Mouse (Mus musculus) lung, adult 2 months (tissue): ENCODE measurements around the gene Dlgap1. TPM values are rescaled to one million over a fixed set of nuclear protein-coding genes. Genes with fewer than 3 reads are reported as not detected.
A peak's percentile ranks its signal among the peaks of the same experiment; 100 is the strongest.

Source experiments
- DNase-seq: peaks from one replicate; pipeline ENCODE4 v3.0.0; 2022
- H3K4me1 ChIP-seq: fragments of 200-500 bp; 2 replicates; pipeline ENCODE4 v1.6.1; 2011; ENCODE audit warnings: low read length; ENCODE audit not compliant: control insufficient read depth, insufficient read depth
- H3K4me3 ChIP-seq: fragments of 200-500 bp; replicated peaks from 2 replicates; pipeline ENCODE3; 2011; ENCODE audit warnings: low read depth, mild to moderate bottlenecking, control low read depth, low read length; ENCODE audit errors: extremely low read depth
- CTCF ChIP-seq: fragments of 200-500 bp; IDR thresholded peaks from 2 replicates; pipeline ENCODE4 v1.5.1; 2011; ENCODE audit warnings: mild to moderate bottlenecking, low read length, control low read depth; ENCODE audit not compliant: insufficient read depth
- POLR2A ChIP-seq: fragments of 200-500 bp; IDR thresholded peaks from 2 replicates; pipeline ENCODE4 v1.6.1; 2011; ENCODE audit warnings: low read depth, mild to moderate bottlenecking, control low read depth, low read length, borderline replicate concordance; ENCODE audit errors: extremely low read depth
- WGBS: fragments of 180-500 bp; shearing (Covaris S2); methylation state at CpG from one replicate; pipeline ENCODE4 v1.1.7; 2018; 5-methylcytosine and 5-hydroxymethylcytosine counted together
- polyA plus RNA-seq: library from polyadenylated mRNA; depleted of rRNA; stranded (reverse); fragments of >200 nt; gene quantifications from 2 replicates; pipeline ENCODE4 v1.2.3, GENCODE M21; 2012

Dlgap1 gene
- polyA plus RNA-seq, 1 experiment: 0.63 TPM

- Histone ChIP-seq H3K4me1 (peaks cover 9% of the 10 kb centered on the region; the same call in 1 of the 2 replicates), H3K4me3 (peak overlapping the region; percentile 79)
- peak; percentile 90 for DNase-seq
- under 1% methylated on average over 48 of the region's 54 CpGs for WGBS
- TF ChIP-seq CTCF: no peak
- peak; percentile 69; the same call in 1 of the 2 replicates for TF ChIP-seq POLR2A
These were observed 882.4 kb downstream of the Dlgap1 start for GRCm38 (mm10) chr17:70850996-70851991.

GRCm38 (mm10) chr17:70852011-70852685 is 883.3 kb downstream of the Dlgap1 start:
- TF ChIP-seq POLR2A (0 out of 2 replicates have a peak, but pooled peaks have one; percentile 13), CTCF (no peak)
- peak overlapping the region; percentile 89 for H3K4me3 ChIP-seq
- under 1% methylated on average over 29 of the region's 29 CpGs for WGBS
- DNase-seq: peak; percentile 63
- peaks cover 9% of the 10 kb centered on the region; the same call in 1 of the 2 replicates for H3K4me1 ChIP-seq

DNA sequence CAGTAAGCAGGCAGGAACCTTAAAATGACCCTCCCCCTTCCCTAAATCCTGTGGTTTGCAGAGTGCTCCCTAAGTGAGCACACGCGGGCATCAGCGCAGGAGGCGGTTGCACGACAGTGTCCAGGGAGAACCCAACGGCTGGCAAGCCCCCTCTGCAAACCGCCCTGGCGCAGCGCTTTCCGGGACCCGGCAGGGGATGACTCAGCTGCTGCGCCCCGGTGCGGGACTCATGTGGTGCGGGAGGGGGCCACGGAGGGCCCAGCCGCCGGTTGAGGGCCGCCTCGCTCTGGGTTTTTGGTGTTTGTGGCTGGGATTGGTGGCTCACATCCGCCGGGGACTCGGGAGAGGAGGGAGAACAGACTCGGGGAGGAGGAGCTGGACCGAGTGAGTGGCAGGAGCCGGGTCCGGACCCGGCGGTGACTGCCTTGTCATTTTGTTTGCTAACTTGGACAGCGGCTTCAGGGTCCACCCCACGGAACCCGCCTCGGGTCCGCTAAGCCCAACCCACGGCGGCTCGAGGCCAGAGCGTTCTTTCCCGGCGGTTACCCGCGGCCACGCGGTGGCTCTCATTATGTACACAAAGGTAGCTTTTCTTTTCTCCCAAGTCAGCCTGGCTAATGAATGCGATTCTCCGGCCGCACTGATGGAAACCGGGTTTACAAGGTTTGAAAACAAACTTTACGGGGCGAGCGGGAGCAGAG is 884.0 kb downstream of the Dlgap1 start:
- peak; percentile 86 for DNase-seq
- under 1% methylated on average over 51 of the region's 51 CpGs for WGBS
- Histone ChIP-seq H3K4me1 (0 out of 2 replicates have a peak, but pooled peaks cover 4% of the 10 kb centered on the region), H3K4me3 (peak overlapping the region; percentile 89)
- TF ChIP-seq CTCF (no peak), POLR2A (peak; percentile 42; the same call in 1 of the 2 replicates)

- Histone ChIP-seq H3K4me3 (peak within 1 kb of the TSS; percentile 89), H3K4me1 (0 out of 2 replicates have a peak, but pooled peaks cover 2% of the 10 kb centered on the region)
- TF ChIP-seq CTCF (no peak), POLR2A (no peak)
- no peak for DNase-seq
- WGBS: under 1% methylated on average over 29 of the region's 29 CpGs
These were observed 884.6 kb downstream of the Dlgap1 start, which contains the start of gene Tgif1 for GRCm38 (mm10) chr17:70853436-70853905. Gene Tgif1, minus strand, starts transcription at chr17:70853546.

DNA sequence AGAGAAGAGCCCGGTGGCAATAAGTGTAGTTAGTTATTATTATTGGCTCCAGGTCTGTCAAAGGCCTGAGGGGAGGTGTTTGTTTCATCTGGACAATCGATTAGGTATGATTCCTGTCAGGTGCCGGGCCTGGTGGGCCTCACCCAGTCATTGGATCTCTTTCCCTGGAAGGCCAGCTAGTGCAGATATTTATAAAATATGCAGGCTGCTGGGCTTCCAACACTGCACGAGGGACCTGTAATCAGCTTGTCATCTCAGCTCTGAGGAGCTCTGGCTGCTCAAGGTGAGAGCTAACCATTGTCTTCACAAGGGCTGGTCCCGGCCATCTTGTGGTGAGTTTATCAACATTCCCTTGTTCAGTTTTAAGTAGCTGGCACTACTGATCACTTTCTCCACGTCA is 885.1 kb downstream of the Dlgap1 start:
- 0 out of 2 replicates have a peak, but pooled peaks cover 2% of the 10 kb centered on the region for H3K4me1 ChIP-seq
- TF ChIP-seq CTCF: no peak
- no peak for TF ChIP-seq POLR2A
- peak; percentile 22 for DNase-seq
- no peak overlapping the region for H3K4me3 ChIP-seq
- WGBS: 35% methylated on average over 6 of the region's 6 CpGs

GRCm38 (mm10) chr17:70856871-70857415 is 888.1 kb downstream of the Dlgap1 start:
- no peak for DNase-seq
- Histone ChIP-seq H3K4me3 (no peak overlapping the region), H3K4me1 (0 out of 2 replicates have a peak, but pooled peaks cover 2% of the 10 kb centered on the region)
- no peak for TF ChIP-seq CTCF
- TF ChIP-seq POLR2A: no peak
- WGBS: 58% methylated on average over 12 of the region's 12 CpGs

- DNase-seq: no peak
- 0 out of 2 replicates have a peak, but pooled peaks cover 2% of the 10 kb centered on the region for H3K4me1 ChIP-seq
- no peak overlapping the region for H3K4me3 ChIP-seq
- TF ChIP-seq CTCF: no peak
- TF ChIP-seq POLR2A: no peak
- 87% methylated on average over 4 of the region's 4 CpGs for WGBS
These were observed 889.9 kb downstream of the Dlgap1 start for GRCm38 (mm10) chr17:70858814-70859213.

DNA sequence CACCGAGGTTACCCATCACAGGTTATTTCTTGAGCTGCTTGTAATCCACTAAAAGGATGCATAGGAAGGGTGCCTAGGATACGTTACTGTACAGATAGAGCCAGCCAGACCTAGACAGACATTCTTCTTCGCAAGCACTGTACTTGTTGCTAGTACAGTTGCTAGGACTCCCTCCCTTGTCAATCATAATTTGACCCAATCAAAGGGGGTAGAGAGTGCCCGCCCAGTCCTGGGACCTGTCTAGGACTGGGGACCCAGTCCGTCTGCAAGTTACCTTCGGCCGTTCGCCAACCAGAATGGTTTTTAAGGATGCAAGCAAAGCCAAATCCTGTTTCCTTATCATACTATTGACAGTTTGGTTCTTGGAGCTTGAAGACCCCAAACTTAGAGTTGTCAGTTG is 895.2 kb downstream of the Dlgap1 start:
- DNase-seq: no peak
- WGBS: 97% methylated on average over 8 of the region's 8 CpGs
- H3K4me3 ChIP-seq: no peak overlapping the region
- TF ChIP-seq CTCF: no peak
- no peak for TF ChIP-seq POLR2A
- no peaks in the 10 kb centered on the region for H3K4me1 ChIP-seq

DNA sequence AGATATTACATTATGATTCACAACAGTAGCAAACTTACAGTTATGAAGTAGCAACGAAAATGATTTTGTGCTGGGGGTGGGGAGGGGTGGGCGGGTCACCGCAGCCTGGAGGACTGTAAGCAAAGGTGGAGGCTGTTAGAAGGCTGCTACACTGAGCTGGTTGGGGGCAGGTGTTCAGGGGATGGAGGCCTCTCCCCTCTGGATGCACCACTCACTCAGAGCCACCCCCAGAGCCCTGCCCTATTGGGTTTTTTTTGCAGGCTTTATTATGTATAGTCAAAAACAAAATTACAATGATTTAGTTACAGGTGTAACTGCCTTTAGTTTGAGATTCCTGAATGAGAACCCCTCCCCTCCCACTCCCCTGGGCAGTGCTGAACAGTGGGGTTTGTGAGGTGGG is 895.8 kb downstream of the Dlgap1 start:
- H3K4me3 ChIP-seq: no peak overlapping the region
- WGBS: 79% methylated on average over 3 of the region's 3 CpGs
- TF ChIP-seq CTCF: no peak
- TF ChIP-seq POLR2A: no peak
- DNase-seq: no peak
- no peaks in the 10 kb centered on the region for H3K4me1 ChIP-seq
